Mouse (Mus musculus): ENCODE results near the gene Fam209. TPM values are rescaled to one million over a fixed set of nuclear protein-coding genes. Genes with fewer than 3 reads are reported as not detected.

The Fam209 gene
- polyA plus RNA-seq, 1 experiment from 2014 or later = not detected

DNA sequence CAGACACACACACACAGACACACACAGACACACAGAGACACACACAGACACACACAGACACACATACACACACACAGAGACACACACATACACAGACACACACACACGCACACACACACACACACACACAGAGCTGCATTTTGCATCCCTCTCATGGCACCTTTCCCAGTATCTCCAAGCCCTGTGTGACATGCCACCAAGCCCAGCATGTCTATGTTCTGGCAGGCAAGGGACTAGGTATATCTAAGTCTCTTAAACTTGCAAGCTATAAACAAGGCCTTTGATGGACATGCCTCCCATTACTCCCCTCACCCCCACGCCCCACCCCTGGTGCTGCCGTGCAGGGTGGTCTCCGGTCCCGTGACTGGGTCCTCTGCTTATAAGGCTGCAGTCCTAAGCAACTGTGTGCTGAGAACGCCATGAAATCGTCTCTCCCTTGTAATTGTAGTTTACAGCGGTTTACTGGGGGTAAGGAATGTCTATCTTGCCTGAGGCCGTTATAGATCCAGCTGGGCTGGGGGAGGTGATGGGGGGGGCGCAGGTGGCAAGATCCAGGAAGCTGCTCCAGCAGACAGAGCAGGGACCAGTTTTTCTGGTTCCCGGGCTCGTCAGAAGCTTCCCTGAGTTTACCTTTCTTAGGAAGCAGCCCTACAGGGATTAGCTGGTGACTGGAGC, 12.5 kb downstream of the Fam209 start:
- H3K27me3 ChIP-seq (ENCODE audit: control insufficient read depth, insufficient read depth, low read length) = no peaks in the 10 kb centered on the region
- no peak for ATAC-seq (ENCODE audit: low FRiP score)
- H3K9me3 ChIP-seq (ENCODE audit: control insufficient read depth, low read length) = no peaks in the 10 kb centered on the region
- no peak overlapping the region for H3K4me3 ChIP-seq (ENCODE audit: low read depth, low read length)
- no peak overlapping the region for H3K9ac ChIP-seq (ENCODE audit: low read length)
- DNase-seq (ENCODE audit: low spot score, missing footprints) = no peak
- no peaks in the 10 kb centered on the region for H3K4me1 ChIP-seq (ENCODE audit: control insufficient read depth, insufficient read depth, low read length)
- WGBS = 46% methylated on average over 12 of the region's 12 CpGs
- no peaks in the 10 kb centered on the region for H3K36me3 ChIP-seq (ENCODE audit: control insufficient read depth, insufficient read depth, low read length)
- H3K4me2 ChIP-seq = no peak overlapping the region
- no peak overlapping the region for H3K27ac ChIP-seq (ENCODE audit: low read depth, low read length)

DNA sequence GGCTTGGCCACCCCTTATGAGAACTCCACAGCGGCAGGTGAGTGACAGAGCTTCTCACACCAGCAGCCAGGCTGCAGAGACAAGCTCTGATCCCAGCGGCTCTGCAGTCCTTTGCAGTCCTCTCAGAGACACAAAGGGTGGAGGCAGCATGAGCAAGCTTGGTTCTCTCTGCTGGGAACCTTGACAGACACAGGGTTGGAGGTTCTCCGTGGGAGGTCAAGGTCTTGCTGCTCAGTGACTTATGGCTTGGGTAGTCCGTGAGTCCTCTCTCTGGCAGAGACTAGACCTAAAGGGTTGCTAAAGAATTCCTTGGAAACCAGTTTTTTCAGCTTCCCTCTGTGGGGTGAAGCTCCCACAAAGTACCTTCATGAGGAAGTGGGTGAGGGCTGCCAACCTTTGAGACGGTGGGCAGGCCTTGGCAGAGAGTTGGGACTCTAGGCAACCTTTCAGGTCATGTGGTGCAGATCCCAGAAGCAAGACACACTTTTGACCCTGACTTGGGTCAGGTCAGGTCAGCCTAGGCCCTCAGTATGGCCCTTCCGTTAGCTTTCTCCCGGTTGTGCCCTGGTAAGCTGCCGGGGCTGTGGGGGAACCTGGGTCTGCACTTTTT, 24.5 kb downstream of the Fam209 start:
- Histone ChIP-seq H3K27me3 (ENCODE audit: control insufficient read depth, insufficient read depth, low read length) (no peaks in the 10 kb centered on the region), H3K27ac (ENCODE audit: low read depth, low read length) (no peak overlapping the region), H3K9me3 (ENCODE audit: control insufficient read depth, low read length) (no peaks in the 10 kb centered on the region), H3K4me1 (ENCODE audit: control insufficient read depth, insufficient read depth, low read length) (no peaks in the 10 kb centered on the region), H3K4me3 (ENCODE audit: low read depth, low read length) (no peak overlapping the region), H3K36me3 (ENCODE audit: control insufficient read depth, insufficient read depth, low read length) (no peaks in the 10 kb centered on the region), H3K4me2 (no peak overlapping the region), H3K9ac (ENCODE audit: low read length) (no peak overlapping the region)
- ATAC-seq (ENCODE audit: low FRiP score) (no peak), DNase-seq (ENCODE audit: low spot score, missing footprints) (no peak)
- 79% methylated on average over 8 of the region's 8 CpGs for WGBS

DNA sequence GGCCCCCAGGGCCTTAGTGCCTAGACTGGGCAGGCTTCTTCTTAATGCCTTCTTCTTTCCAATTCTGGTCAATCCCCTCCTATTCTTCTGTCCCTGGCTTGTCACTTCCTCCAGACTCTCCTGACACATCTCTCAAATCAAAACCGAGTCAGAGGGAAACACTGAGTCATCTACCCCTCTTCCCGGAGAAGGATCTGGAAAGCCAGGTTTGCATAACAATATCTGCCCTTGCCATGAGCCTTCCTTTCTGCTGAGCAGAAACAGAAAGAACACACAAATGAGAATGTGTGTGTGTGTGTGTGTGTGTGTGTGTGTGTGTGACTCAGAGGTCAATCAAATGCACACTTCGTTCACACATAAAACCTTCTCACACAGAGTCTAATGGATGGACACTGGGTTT, 26.5 kb downstream of the Fam209 start:
- Histone ChIP-seq H3K4me1 (ENCODE audit: control insufficient read depth, insufficient read depth, low read length) (no peaks in the 10 kb centered on the region), H3K4me3 (ENCODE audit: low read depth, low read length) (no peak overlapping the region), H3K4me2 (no peak overlapping the region), H3K9me3 (ENCODE audit: control insufficient read depth, low read length) (no peaks in the 10 kb centered on the region), H3K36me3 (ENCODE audit: control insufficient read depth, insufficient read depth, low read length) (no peaks in the 10 kb centered on the region), H3K27me3 (ENCODE audit: control insufficient read depth, insufficient read depth, low read length) (no peaks in the 10 kb centered on the region), H3K27ac (ENCODE audit: low read depth, low read length) (no peak overlapping the region), H3K9ac (ENCODE audit: low read length) (no peak overlapping the region)
- DNase-seq (ENCODE audit: low spot score, missing footprints) (no peak), ATAC-seq (ENCODE audit: low FRiP score) (no peak)
- 56% methylated on average over 3 of the region's 3 CpGs for WGBS

DNA sequence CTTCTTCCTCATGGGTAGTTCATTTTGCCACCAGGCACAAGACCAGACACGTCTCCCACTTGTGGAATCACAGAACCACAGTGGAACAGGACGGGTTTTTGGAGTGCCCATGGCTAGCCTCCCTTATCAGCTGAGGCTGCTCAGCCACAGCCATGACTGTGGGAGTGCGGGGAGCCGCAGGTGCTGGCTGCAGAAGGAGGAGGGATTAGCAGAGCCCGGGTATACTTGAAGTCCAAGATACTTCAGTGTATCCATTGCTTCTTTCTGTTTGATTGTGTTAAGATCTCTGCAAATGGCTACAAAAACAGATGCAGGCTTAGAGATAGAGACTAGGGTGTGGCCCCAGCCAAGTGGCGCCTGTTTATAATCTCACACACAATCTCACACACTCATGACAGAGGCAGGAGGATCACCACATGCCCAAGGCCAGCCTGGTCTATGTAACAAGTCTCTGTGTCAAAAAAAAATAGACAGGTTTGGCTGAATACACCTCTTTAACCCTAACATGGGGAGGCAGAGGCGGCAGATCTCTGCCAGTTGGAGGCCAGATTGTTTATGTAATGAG, 28.5 kb downstream of the Fam209 start:
- Histone ChIP-seq H3K9me3 (ENCODE audit: control insufficient read depth, low read length) (no peaks in the 10 kb centered on the region), H3K9ac (ENCODE audit: low read length) (no peak overlapping the region), H3K4me3 (ENCODE audit: low read depth, low read length) (no peak overlapping the region), H3K4me1 (ENCODE audit: control insufficient read depth, insufficient read depth, low read length) (no peaks in the 10 kb centered on the region), H3K27me3 (ENCODE audit: control insufficient read depth, insufficient read depth, low read length) (no peaks in the 10 kb centered on the region), H3K36me3 (ENCODE audit: control insufficient read depth, insufficient read depth, low read length) (no peaks in the 10 kb centered on the region), H3K4me2 (no peak overlapping the region), H3K27ac (ENCODE audit: low read depth, low read length) (no peak overlapping the region)
- DNase-seq (ENCODE audit: low spot score, missing footprints) (no peak), ATAC-seq (ENCODE audit: low FRiP score) (no peak)
- 56% methylated on average over 7 of the region's 7 CpGs for WGBS

DNA sequence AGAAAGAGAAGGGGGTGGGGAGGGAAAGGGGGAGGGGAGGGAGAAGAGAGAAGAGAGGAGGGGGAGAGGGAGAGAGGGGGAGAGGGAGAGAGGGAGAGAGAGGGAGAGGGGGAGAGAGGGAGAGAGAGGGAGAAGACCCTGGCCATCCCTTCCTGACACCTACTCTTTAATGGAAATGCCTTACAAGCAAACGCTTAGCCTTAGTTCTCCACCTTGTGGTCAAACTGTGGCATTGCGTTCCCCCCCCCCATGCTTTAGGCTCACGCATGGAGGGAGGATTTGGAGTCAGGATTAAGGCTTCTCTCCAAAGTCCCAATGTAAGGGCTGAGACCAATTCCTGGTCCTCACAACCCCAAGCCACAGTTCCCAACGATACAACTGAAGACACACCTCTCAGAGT, 29.0 kb downstream of the Fam209 start:
- H3K27ac ChIP-seq (ENCODE audit: low read depth, low read length) = no peak overlapping the region
- 2% methylated on average over 4 of the region's 4 CpGs for whole genome bisulfite sequencing
- DNase-seq (ENCODE audit: low spot score, missing footprints) (peak; percentile 94), ATAC-seq (ENCODE audit: low FRiP score) (peak; percentile 30; the same call in 1 of the 2 replicates)
- H3K27me3 ChIP-seq (ENCODE audit: control insufficient read depth, insufficient read depth, low read length) = no peaks in the 10 kb centered on the region
- H3K4me2 ChIP-seq = no peak overlapping the region
- H3K4me3 ChIP-seq (ENCODE audit: low read depth, low read length) = no peak overlapping the region
- no peaks in the 10 kb centered on the region for H3K36me3 ChIP-seq (ENCODE audit: control insufficient read depth, insufficient read depth, low read length)
- H3K4me1 ChIP-seq (ENCODE audit: control insufficient read depth, insufficient read depth, low read length) = no peaks in the 10 kb centered on the region
- H3K9me3 ChIP-seq (ENCODE audit: control insufficient read depth, low read length) = no peaks in the 10 kb centered on the region
- H3K9ac ChIP-seq (ENCODE audit: low read length) = no peak overlapping the region

DNA sequence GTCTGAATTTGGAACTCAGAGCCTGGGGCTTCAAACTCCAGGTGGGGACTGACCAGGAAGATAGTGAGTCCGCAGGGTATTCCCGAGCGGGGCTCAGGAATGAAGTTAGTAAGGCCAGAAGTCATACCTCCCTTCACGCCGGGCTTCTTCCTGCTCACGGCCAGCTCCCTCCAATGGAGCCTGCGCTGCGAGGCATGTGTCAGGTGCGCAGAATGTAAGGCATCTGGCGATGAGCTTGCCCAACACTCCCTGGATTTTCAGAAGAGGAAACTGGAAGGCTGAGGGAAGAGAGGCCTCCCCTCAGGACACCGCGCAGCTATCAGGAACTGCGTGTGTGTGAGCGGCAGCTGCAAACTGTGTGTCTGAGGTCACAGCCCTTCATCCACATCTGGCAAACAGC, 29.8 kb downstream of the Fam209 start:
- ATAC-seq (ENCODE audit: low FRiP score) = no peak
- H3K27me3 ChIP-seq (ENCODE audit: control insufficient read depth, insufficient read depth, low read length) = no peaks in the 10 kb centered on the region
- DNase-seq (ENCODE audit: low spot score, missing footprints) = no peak
- no peak overlapping the region for H3K4me3 ChIP-seq (ENCODE audit: low read depth, low read length)
- WGBS = 75% methylated on average over 14 of the region's 14 CpGs
- H3K9ac ChIP-seq (ENCODE audit: low read length) = no peak overlapping the region
- no peak overlapping the region for H3K4me2 ChIP-seq
- H3K27ac ChIP-seq (ENCODE audit: low read depth, low read length) = no peak overlapping the region
- no peaks in the 10 kb centered on the region for H3K4me1 ChIP-seq (ENCODE audit: control insufficient read depth, insufficient read depth, low read length)
- no peaks in the 10 kb centered on the region for H3K9me3 ChIP-seq (ENCODE audit: control insufficient read depth, low read length)
- H3K36me3 ChIP-seq (ENCODE audit: control insufficient read depth, insufficient read depth, low read length) = no peaks in the 10 kb centered on the region

DNA sequence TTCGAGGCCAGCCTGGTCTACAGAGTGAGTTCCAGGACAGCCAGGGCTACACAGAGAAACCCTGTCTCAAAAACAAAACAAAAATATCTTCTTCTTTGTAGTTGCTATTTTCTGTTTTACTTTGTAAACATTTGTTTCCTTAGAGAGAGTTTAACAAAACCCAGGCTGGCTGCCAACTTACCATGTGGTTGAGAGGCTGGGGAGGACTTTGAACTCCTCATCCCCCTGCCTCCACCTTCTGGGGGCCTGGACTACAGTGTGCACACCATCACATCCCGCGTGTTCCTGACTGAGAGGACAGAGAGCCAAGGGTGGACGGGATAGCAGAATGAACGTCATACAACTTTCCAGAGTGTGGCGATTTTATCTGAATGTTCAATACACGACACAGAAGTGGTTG, 33.8 kb downstream of the Fam209 start:
- H3K36me3 ChIP-seq (ENCODE audit: control insufficient read depth, insufficient read depth, low read length) = no peaks in the 10 kb centered on the region
- no peak overlapping the region for H3K4me2 ChIP-seq
- no peaks in the 10 kb centered on the region for H3K27me3 ChIP-seq (ENCODE audit: control insufficient read depth, insufficient read depth, low read length)
- no peaks in the 10 kb centered on the region for H3K4me1 ChIP-seq (ENCODE audit: control insufficient read depth, insufficient read depth, low read length)
- H3K9me3 ChIP-seq (ENCODE audit: control insufficient read depth, low read length) = no peaks in the 10 kb centered on the region
- no peak overlapping the region for H3K4me3 ChIP-seq (ENCODE audit: low read depth, low read length)
- H3K9ac ChIP-seq (ENCODE audit: low read length) = no peak overlapping the region
- whole genome bisulfite sequencing = 88% methylated on average over 7 of the region's 7 CpGs
- no peak overlapping the region for H3K27ac ChIP-seq (ENCODE audit: low read depth, low read length)
- DNase-seq (ENCODE audit: low spot score, missing footprints) (no peak), ATAC-seq (ENCODE audit: low FRiP score) (no peak)

DNA sequence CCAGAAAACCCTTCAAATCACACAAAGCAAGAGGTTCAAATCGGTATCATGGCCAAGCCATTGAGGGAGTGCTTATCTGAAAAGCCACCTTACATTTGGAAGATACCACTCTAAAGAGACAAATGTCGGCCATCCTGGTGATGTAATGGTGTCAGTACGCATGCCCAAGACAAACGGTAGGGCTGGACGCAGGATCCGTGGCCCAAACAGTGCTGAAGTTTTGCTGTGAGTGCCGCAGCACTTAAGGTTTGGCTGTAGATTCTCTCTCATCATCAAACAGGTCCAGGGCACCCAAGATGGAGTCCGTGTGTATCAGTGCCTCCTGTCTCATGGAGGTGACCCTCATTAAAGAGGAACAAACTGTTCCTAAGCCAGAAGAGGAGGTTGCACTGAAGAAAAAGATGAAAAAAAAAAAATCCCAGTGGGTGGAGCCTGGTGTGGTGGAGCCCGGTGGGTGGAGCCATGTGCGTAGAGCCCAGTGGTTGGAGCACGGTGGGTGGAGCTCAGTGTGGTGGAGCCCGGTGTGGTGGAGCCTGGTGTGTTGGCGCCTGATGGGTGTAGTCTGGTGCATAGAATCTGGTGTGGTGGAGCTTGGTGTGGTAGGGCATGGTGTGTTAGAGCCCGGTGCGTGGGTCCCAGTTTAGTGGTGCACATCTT, 37.9 kb downstream of the Fam209 start:
- Histone ChIP-seq H3K36me3 (ENCODE audit: control insufficient read depth, insufficient read depth, low read length) (no peaks in the 10 kb centered on the region), H3K9ac (ENCODE audit: low read length) (no peak overlapping the region), H3K27ac (ENCODE audit: low read depth, low read length) (no peak overlapping the region), H3K27me3 (ENCODE audit: control insufficient read depth, insufficient read depth, low read length) (no peaks in the 10 kb centered on the region), H3K4me3 (ENCODE audit: low read depth, low read length) (no peak overlapping the region), H3K4me2 (no peak overlapping the region), H3K9me3 (ENCODE audit: control insufficient read depth, low read length) (no peaks in the 10 kb centered on the region), H3K4me1 (ENCODE audit: control insufficient read depth, insufficient read depth, low read length) (no peaks in the 10 kb centered on the region)
- DNase-seq (ENCODE audit: low spot score, missing footprints) = no peak
- 88% methylated on average over 15 of the region's 15 CpGs for WGBS
- no peak for ATAC-seq (ENCODE audit: low FRiP score)

DNA sequence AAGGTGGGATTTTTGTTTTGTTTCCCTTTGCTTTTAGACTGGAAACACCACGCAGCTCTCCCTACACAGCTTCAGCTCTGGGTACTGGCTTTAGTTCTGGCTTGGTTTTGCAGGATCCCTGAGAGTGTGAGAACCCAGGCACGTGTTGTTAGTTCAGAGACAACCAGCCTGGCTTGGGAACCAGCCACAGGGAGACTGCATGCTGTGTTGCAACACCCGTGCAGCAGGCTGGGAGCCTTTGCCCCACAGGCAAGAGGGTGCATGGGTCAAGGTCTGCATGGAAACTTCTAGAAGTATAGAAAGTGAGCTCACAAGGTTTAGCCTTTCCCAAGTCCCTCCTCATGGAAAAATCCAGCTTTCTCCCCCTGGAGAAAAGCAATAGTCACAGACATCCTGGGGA, 38.6 kb downstream of the Fam209 start:
- Histone ChIP-seq H3K4me3 (ENCODE audit: low read depth, low read length) (no peak overlapping the region), H3K4me2 (no peak overlapping the region), H3K27ac (ENCODE audit: low read depth, low read length) (no peak overlapping the region), H3K36me3 (ENCODE audit: control insufficient read depth, insufficient read depth, low read length) (no peaks in the 10 kb centered on the region), H3K9ac (ENCODE audit: low read length) (no peak overlapping the region), H3K27me3 (ENCODE audit: control insufficient read depth, insufficient read depth, low read length) (no peaks in the 10 kb centered on the region), H3K9me3 (ENCODE audit: control insufficient read depth, low read length) (no peaks in the 10 kb centered on the region), H3K4me1 (ENCODE audit: control insufficient read depth, insufficient read depth, low read length) (no peaks in the 10 kb centered on the region)
- WGBS = 61% methylated on average over 3 of the region's 3 CpGs
- DNase-seq (ENCODE audit: low spot score, missing footprints) (no peak), ATAC-seq (ENCODE audit: low FRiP score) (no peak)
